11 mouse cellular contexts compared by ENCODE assay signal in genomic region chr9:14363540-14363939, GRCm38 (mm10). TPM values are rescaled to one million over a fixed set of nuclear protein-coding genes. Genes with fewer than 3 reads are reported as not detected.
A peak's percentile ranks its signal among the peaks of the same experiment; 100 is the strongest.
DNase-seq lines count a peak whose midpoint lies in the region; ATAC-seq lines count a peak whose summit lies in the region.
"Had no signal": no experiment of that assay in that cellular context is flagged by ENCODE, and none has a peak within 500 bp of the region (broad histone marks: within the 10 kb centered on the region; RNA-seq: fewer than 3 reads in every experiment).

No protein-coding gene starts in this region.

- 90% methylated on average over 6 of the region's 6 CpGs for WGBS in embryonic facial prominence, embryonic 15.5 days
- 86% methylated on average over 6 of the region's 6 CpGs for WGBS in embryonic facial prominence, embryonic 10.5 days
- 78% methylated on average over 6 of the region's 6 CpGs for WGBS in stomach, embryonic 15.5 days
- WGBS in forebrain, embryonic 13.5 days: 86% methylated on average over 6 of the region's 6 CpGs

- intact Hi-C loops in left cerebral cortex, postnatal 14 days (cut with DNase I): no loop called here

- ATAC-seq in embryonic facial prominence, embryonic 15.5 days (ENCODE audit: insufficient number of reproducible peaks, low FRiP score, low TSS enrichment, low read depth): peak; percentile 34; the same call in 1 of the 2 replicates
- ATAC-seq in stomach, embryonic 15.5 days (ENCODE audit: insufficient read depth, low FRiP score, low read depth): 0 out of 2 replicates have a peak, but pooled peaks have one; percentile 31
- ATAC-seq in forebrain, embryonic 13.5 days: no peak

- no peaks in the 10 kb centered on the region for H3K9me3 ChIP-seq in embryonic facial prominence, embryonic 15.5 days (replicated peaks)
- H3K9me3 ChIP-seq in embryonic facial prominence, embryonic 10.5 days: no peaks in the 10 kb centered on the region
- no peaks in the 10 kb centered on the region for H3K9me3 ChIP-seq in stomach, embryonic 15.5 days
- H3K9me3 ChIP-seq in forebrain, embryonic 13.5 days (replicated peaks): no peaks in the 10 kb centered on the region
- H3K9me3 ChIP-seq: heart, embryonic 10.5 days had no signal

- H3K4me1 ChIP-seq in embryonic facial prominence, embryonic 15.5 days: peaks cover 8% of the 10 kb centered on the region; the same call in 1 of the 2 replicates
- 0 out of 2 replicates have a peak, but pooled peaks cover 2% of the 10 kb centered on the region for H3K4me1 ChIP-seq in embryonic facial prominence, embryonic 10.5 days
- H3K4me1 ChIP-seq in stomach, embryonic 15.5 days: peaks cover 6% of the 10 kb centered on the region; the same call in 1 of the 2 replicates
- no peaks in the 10 kb centered on the region for H3K4me1 ChIP-seq in forebrain, embryonic 13.5 days
- H3K4me1 ChIP-seq: heart, embryonic 10.5 days had no signal

- no peaks in the 10 kb centered on the region for H3K36me3 ChIP-seq in embryonic facial prominence, embryonic 15.5 days
- H3K36me3 ChIP-seq in embryonic facial prominence, embryonic 10.5 days (replicated peaks): no peaks in the 10 kb centered on the region
- no peaks in the 10 kb centered on the region for H3K36me3 ChIP-seq in stomach, embryonic 15.5 days
- no peaks in the 10 kb centered on the region for H3K36me3 ChIP-seq in forebrain, embryonic 13.5 days (ENCODE audit: poor library complexity, severe bottlenecking)
- H3K36me3 ChIP-seq: heart, embryonic 10.5 days had no signal

- H3K27ac ChIP-seq in embryonic facial prominence, embryonic 15.5 days (replicated peaks): no peak overlapping the region
- H3K27ac ChIP-seq in embryonic facial prominence, embryonic 10.5 days (replicated peaks): no peak overlapping the region
- H3K27ac ChIP-seq in stomach, embryonic 15.5 days: no peak overlapping the region
- H3K27ac ChIP-seq in forebrain, embryonic 13.5 days: no peak overlapping the region
- H3K27ac ChIP-seq: heart, embryonic 10.5 days; left cerebral cortex, adult 2 months had no signal

- H3K27me3 ChIP-seq in embryonic facial prominence, embryonic 15.5 days: no peaks in the 10 kb centered on the region
- no peaks in the 10 kb centered on the region for H3K27me3 ChIP-seq in embryonic facial prominence, embryonic 10.5 days (replicated peaks; ENCODE audit: low read depth, poor library complexity, severe bottlenecking)
- H3K27me3 ChIP-seq in stomach, embryonic 15.5 days (replicated peaks): no peaks in the 10 kb centered on the region
- H3K27me3 ChIP-seq in forebrain, embryonic 13.5 days: no peaks in the 10 kb centered on the region

- no peak overlapping the region for H3K4me3 ChIP-seq in embryonic facial prominence, embryonic 15.5 days (replicated peaks)
- no peak overlapping the region for H3K4me3 ChIP-seq in embryonic facial prominence, embryonic 10.5 days
- H3K4me3 ChIP-seq in stomach, embryonic 15.5 days (replicated peaks): no peak overlapping the region
- no peak overlapping the region for H3K4me3 ChIP-seq in forebrain, embryonic 13.5 days
- H3K4me3 ChIP-seq: heart, embryonic 10.5 days; left cerebral cortex, adult 2 months had no signal

- DNase-seq in embryonic facial prominence, embryonic 10.5 days (ENCODE audit: low spot score): no peak
- DNase-seq in spleen, postnatal 14 days (ENCODE audit: low spot score in 2 of 2): peak; percentile 38 to 40
- DNase-seq in spleen, adult 12 weeks (ENCODE audit: low spot score): no peak
- peak; percentile 23 to 72 for DNase-seq in kidney, postnatal 36 days
- DNase-seq in left cerebral cortex, postnatal 14 days (ENCODE audit: low spot score in 2 of 2): no peak
- DNase-seq: right cerebral cortex, postnatal 25 days had no signal

- no peak overlapping the region for H3K9ac ChIP-seq in embryonic facial prominence, embryonic 15.5 days
- no peak overlapping the region for H3K9ac ChIP-seq in stomach, embryonic 15.5 days
- no peak overlapping the region for H3K9ac ChIP-seq in forebrain, embryonic 13.5 days

- H3K4me2 ChIP-seq in embryonic facial prominence, embryonic 15.5 days (replicated peaks): no peak overlapping the region
- no peak overlapping the region for H3K4me2 ChIP-seq in stomach, embryonic 15.5 days
- H3K4me2 ChIP-seq in forebrain, embryonic 13.5 days: no peak overlapping the region

RNA-seq across cellular contexts. Expression of gene Endod1, which starts 17.8 kb away (rescaled TPM):
- polyA plus RNA-seq in embryonic facial prominence, embryonic 15.5 days (2015; fragmentation: Nextera tagmentation; extraction: Ambion mirVana): 24.8 and 25.0 TPM in 2 replicates
- 6.9 and 8.0 TPM in 2 replicates for polyA plus RNA-seq in embryonic facial prominence, embryonic 10.5 days (2016; fragmentation: Nextera tagmentation; extraction: Ambion mirVana)
- polyA plus RNA-seq in stomach, embryonic 15.5 days (2015; fragmentation: Nextera tagmentation; extraction: Ambion mirVana): 21.3 and 26.3 TPM in 2 replicates
- polyA plus RNA-seq in forebrain, embryonic 13.5 days (2015; fragmentation: Nextera tagmentation; extraction: Ambion mirVana): 4.2 and 4.6 TPM in 2 replicates
- total RNA-seq in left cerebral cortex, postnatal 14 days (2021): 10 to 100 TPM; 46.4 to 47.2 TPM

Comparison
In these comparisons a context has a peak if more than half of its experiments do, and no peak if none do; other contexts are left out.
1. DNase-seq: peak in spleen, postnatal 14 days (2 of 2) and kidney, postnatal 36 days (2 of 2); none in embryonic facial prominence, embryonic 10.5 days (single experiment), spleen, adult 12 weeks (single experiment) and left cerebral cortex, postnatal 14 days (0 of 2).